Mouse (Mus musculus) embryonic facial prominence, embryonic 14.5 days (tissue): Measurements from ENCODE around the gene Fam219a. TPM values are rescaled to one million over a fixed set of nuclear protein-coding genes. Genes with fewer than 3 reads are reported as not detected.

Source experiments
- ATAC-seq: fragments of 200-750 bp; cut with Nextera tagmentation; 2 replicates; pipeline ENCODE4 v1.8.0; 2017; ENCODE audit warnings: low read depth, moderate number of reproducible peaks, moderate TSS enrichment
- DNase-seq: peaks from one replicate; pipeline ENCODE4 v3.0.0-alpha.2; 2015; ENCODE audit warnings: low spot score
- H3K27ac ChIP-seq: fragments of 300-500 bp; sonication (generic); replicated peaks from 2 replicates; pipeline ENCODE4 v1.5.1; 2014; ENCODE audit warnings: low read depth, mild to moderate bottlenecking, low read length, moderate library complexity
- H3K27me3 ChIP-seq: fragments of 300-500 bp; sonication (generic); replicated peaks from 2 replicates; pipeline ENCODE4 v1.6.1; 2014; ENCODE audit warnings: low read length; ENCODE audit not compliant: control insufficient read depth, insufficient read depth
- H3K36me3 ChIP-seq: fragments of 300-500 bp; sonication (generic); 2 replicates; pipeline ENCODE4 v1.6.1; 2014; ENCODE audit warnings: low read length, mixed read lengths; ENCODE audit not compliant: control insufficient read depth, insufficient read depth
- H3K4me1 ChIP-seq: fragments of 300-500 bp; sonication (generic); 2 replicates; pipeline ENCODE4 v1.6.1; 2014; ENCODE audit warnings: antibody characterized with exemption, low read length; ENCODE audit not compliant: control insufficient read depth, insufficient read depth
- H3K4me2 ChIP-seq: fragments of 300-500 bp; sonication (generic); 2 replicates; pipeline ENCODE4 v1.6.1; 2014; ENCODE audit warnings: low read depth, mild to moderate bottlenecking, low read length, moderate library complexity, mixed read lengths
- H3K4me3 ChIP-seq: fragments of 300-500 bp; sonication (generic); 2 replicates; pipeline ENCODE4 v1.5.1; 2014; ENCODE audit warnings: low read depth, mild to moderate bottlenecking, low read length
- H3K9ac ChIP-seq: fragments of 300-500 bp; sonication (generic); 2 replicates; pipeline ENCODE4 v1.6.1; 2014; ENCODE audit warnings: low read depth, mild to moderate bottlenecking, low read length, moderate library complexity, mixed read lengths
- H3K9me3 ChIP-seq: fragments of 300-500 bp; sonication (generic); 2 replicates; pipeline ENCODE4 v1.6.1; 2016; ENCODE audit warnings: low read length; ENCODE audit not compliant: control insufficient read depth
- WGBS: fragments of 180-500 bp; shearing (Covaris S2); extraction: QIAGEN DNeasy Blood & Tissue Kit; methylation state at CpG from one replicate; pipeline ENCODE4 v1.1.7; 2014; 5-methylcytosine and 5-hydroxymethylcytosine counted together
- polyA plus RNA-seq: library from polyadenylated mRNA; unstranded; fragments of >200 nt; fragmentation: Nextera tagmentation; extraction: Ambion mirVana; gene quantifications from 2 replicates; pipeline ENCODE4 v1.2.1, GENCODE M21; 2014

Fam219a gene
- polyA plus RNA-seq, 1 experiment from 2014 or later = 4.0 TPM

GRCm38 (mm10) chr4:41522788-41523187 lies 46.5 kb downstream of the Fam219a start:
- Histone ChIP-seq H3K4me3 (no peak overlapping the region), H3K4me2 (no peak overlapping the region), H3K27ac (no peak overlapping the region), H3K9me3 (no peaks in the 10 kb centered on the region), H3K4me1 (no peaks in the 10 kb centered on the region), H3K27me3 (peaks cover 8% of the 10 kb centered on the region; the same call in 1 of the 2 replicates), H3K36me3 (no peaks in the 10 kb centered on the region), H3K9ac (no peak overlapping the region)
- no peak for DNase-seq
- WGBS = 41% methylated on average over 5 of the region's 5 CpGs
- ATAC-seq = no peak

GRCm38 (mm10) chr4:41522136-41522535 lies 47.2 kb downstream of the Fam219a start:
- Histone ChIP-seq H3K27me3 (peaks cover 8% of the 10 kb centered on the region; the same call in 1 of the 2 replicates), H3K9me3 (no peaks in the 10 kb centered on the region), H3K27ac (no peak overlapping the region), H3K4me2 (no peak overlapping the region), H3K36me3 (no peaks in the 10 kb centered on the region), H3K4me3 (no peak overlapping the region), H3K4me1 (no peaks in the 10 kb centered on the region), H3K9ac (no peak overlapping the region)
- ATAC-seq (no peak), DNase-seq (no peak)
- WGBS = 90% methylated on average over 6 of the region's 6 CpGs

GRCm38 (mm10) chr4:41520641-41521040 lies 48.7 kb downstream of the Fam219a start:
- peaks cover 8% of the 10 kb centered on the region; the same call in 1 of the 2 replicates for H3K27me3 ChIP-seq
- no peak for ATAC-seq

GRCm38 (mm10) chr4:41519195-41519594 lies 50.1 kb downstream of the Fam219a start:
- Histone ChIP-seq H3K36me3 (no peaks in the 10 kb centered on the region), H3K4me2 (no peak overlapping the region), H3K9me3 (no peaks in the 10 kb centered on the region), H3K27me3 (peaks cover 5% of the 10 kb centered on the region; the same call in 1 of the 2 replicates), H3K27ac (no peak overlapping the region), H3K4me3 (no peak overlapping the region), H3K4me1 (0 out of 2 replicates have a peak, but pooled peaks cover 2% of the 10 kb centered on the region), H3K9ac (no peak overlapping the region)
- 97% methylated on average over 5 of the region's 5 CpGs for WGBS
- DNase-seq = no peak
- no peak for ATAC-seq

More at GRCm38 (mm10) chr4:41520641-41521040, 48.7 kb downstream of the Fam219a start:
- DNase-seq = no peak
- Histone ChIP-seq H3K4me3 (no peak overlapping the region), H3K27ac (no peak overlapping the region), H3K4me1 (no peaks in the 10 kb centered on the region), H3K9me3 (no peaks in the 10 kb centered on the region), H3K4me2 (no peak overlapping the region), H3K9ac (no peak overlapping the region), H3K36me3 (no peaks in the 10 kb centered on the region)
- WGBS = 36% methylated on average over 14 of the region's 14 CpGs

- Histone ChIP-seq H3K9me3 (no peaks in the 10 kb centered on the region), H3K36me3 (no peaks in the 10 kb centered on the region), H3K4me1 (0 out of 2 replicates have a peak, but pooled peaks cover 7% of the 10 kb centered on the region), H3K4me3 (no peak overlapping the region), H3K27ac (no peak overlapping the region), H3K9ac (no peak overlapping the region), H3K27me3 (peaks cover 5% of the 10 kb centered on the region; the same call in 1 of the 2 replicates), H3K4me2 (no peak overlapping the region)
- 67% methylated on average over 7 of the region's 7 CpGs for WGBS
- no peak for DNase-seq
- ATAC-seq = no peak
Measured at GRCm38 (mm10) chr4:41518349-41518748, 51.0 kb downstream of the Fam219a start.

- ATAC-seq (no peak), DNase-seq (no peak)
- Histone ChIP-seq H3K9ac (no peak within 1 kb of the TSS), H3K4me1 (0 out of 2 replicates have a peak, but pooled peaks cover 9% of the 10 kb centered on the region), H3K4me2 (no peak within 1 kb of the TSS), H3K27me3 (peaks cover 5% of the 10 kb centered on the region; the same call in 1 of the 2 replicates), H3K9me3 (no peaks in the 10 kb centered on the region), H3K36me3 (no peaks in the 10 kb centered on the region), H3K27ac (no peak within 1 kb of the TSS), H3K4me3 (no peak within 1 kb of the TSS)
- 83% methylated on average over 2 of the region's 2 CpGs for WGBS
Measured at GRCm38 (mm10) chr4:41517233-41517632, 52.1 kb downstream of the Fam219a start, which contains the start of gene 1110017D15Rik. 1110017D15Rik (minus strand) TSS chr4:41517333.

- H3K4me3 ChIP-seq = no peak overlapping the region
- 0 out of 2 replicates have a peak, but pooled peaks cover 9% of the 10 kb centered on the region for H3K4me1 ChIP-seq
- H3K36me3 ChIP-seq = no peaks in the 10 kb centered on the region
- ATAC-seq = no peak
- peak overlapping the region; percentile 21 for H3K4me2 ChIP-seq
- H3K27me3 ChIP-seq = no peaks in the 10 kb centered on the region
- H3K9me3 ChIP-seq = no peaks in the 10 kb centered on the region
- peak; percentile 57 for DNase-seq
- H3K27ac ChIP-seq = peak overlapping the region; percentile 65; the same call in 1 of the 2 replicates
- WGBS = 9% methylated on average over 8 of the region's 8 CpGs
- H3K9ac ChIP-seq = 0 out of 2 replicates have a peak overlapping the region, but pooled peaks have one; percentile 9
Measured at GRCm38 (mm10) chr4:41513714-41514113, 55.6 kb downstream of the Fam219a start.

- H3K36me3 ChIP-seq = no peaks in the 10 kb centered on the region
- no peak overlapping the region for H3K9ac ChIP-seq
- no peak overlapping the region for H3K4me3 ChIP-seq
- 0 out of 2 replicates have a peak, but pooled peaks cover 9% of the 10 kb centered on the region for H3K4me1 ChIP-seq
- H3K4me2 ChIP-seq = peak overlapping the region; percentile 21
- no peaks in the 10 kb centered on the region for H3K9me3 ChIP-seq
- 10% methylated on average over 4 of the region's 4 CpGs for WGBS
- ATAC-seq (0 out of 2 replicates have a peak, but pooled peaks have one; percentile 20), DNase-seq (peak; percentile 14)
- H3K27ac ChIP-seq = peak overlapping the region; percentile 65; the same call in 1 of the 2 replicates
- 0 out of 2 replicates have a peak, but pooled peaks cover 3% of the 10 kb centered on the region for H3K27me3 ChIP-seq
Measured at GRCm38 (mm10) chr4:41513309-41513708, 56.0 kb downstream of the Fam219a start.

- Histone ChIP-seq H3K27me3 (0 out of 2 replicates have a peak, but pooled peaks cover 7% of the 10 kb centered on the region), H3K4me1 (peaks cover 6% of the 10 kb centered on the region; the same call in 1 of the 2 replicates), H3K27ac (no peak overlapping the region), H3K9me3 (no peaks in the 10 kb centered on the region), H3K4me3 (no peak overlapping the region), H3K9ac (no peak overlapping the region), H3K4me2 (peak overlapping the region; percentile 95; the same call in 1 of the 2 replicates), H3K36me3 (no peaks in the 10 kb centered on the region)
- no peak for ATAC-seq
- 48% methylated on average over 7 of the region's 7 CpGs for WGBS
- DNase-seq = no peak
Measured at GRCm38 (mm10) chr4:41507998-41508397, 61.3 kb downstream of the Fam219a start.
